Mouse (Mus musculus) brain, adult 2 months (tissue): ENCODE measurements around the gene Spdye4c.
A peak's percentile ranks its signal among the peaks of the same experiment; 100 is the strongest.

Experiments used
- DNase-seq: peaks from one replicate; pipeline ENCODE4 v3.0.0; 2011; ENCODE audit warnings: low read depth, low spot score

Gene Spdye4c

DNA sequence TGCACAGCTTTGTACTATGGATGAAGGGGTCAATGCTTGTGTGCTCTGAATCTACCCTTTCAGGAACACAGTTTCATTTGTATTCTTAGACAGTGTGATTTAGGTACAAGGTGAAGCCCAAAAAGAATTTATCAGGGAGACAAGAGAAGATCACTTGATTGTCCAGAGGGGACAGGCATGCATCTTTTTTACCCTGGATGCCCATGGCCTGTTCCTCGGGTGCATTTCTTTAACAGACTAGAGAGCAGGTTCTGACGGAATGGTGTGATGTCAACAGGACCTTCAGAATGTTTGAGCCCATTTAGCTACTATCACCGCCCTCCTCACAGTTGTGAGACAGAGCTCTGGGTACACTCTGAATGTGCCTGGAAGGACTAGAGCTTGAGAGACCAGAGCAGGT, at the start of gene Spdye4c:
Spdye4c (plus strand) TSS at position 301 of the 400 bp plus-strand sequence.
- no peak for DNase-seq

GRCm38 (mm10) chr2:128543495-128543894, 47.5 kb upstream of the Spdye4c start:
- DNase-seq = no peak

DNA sequence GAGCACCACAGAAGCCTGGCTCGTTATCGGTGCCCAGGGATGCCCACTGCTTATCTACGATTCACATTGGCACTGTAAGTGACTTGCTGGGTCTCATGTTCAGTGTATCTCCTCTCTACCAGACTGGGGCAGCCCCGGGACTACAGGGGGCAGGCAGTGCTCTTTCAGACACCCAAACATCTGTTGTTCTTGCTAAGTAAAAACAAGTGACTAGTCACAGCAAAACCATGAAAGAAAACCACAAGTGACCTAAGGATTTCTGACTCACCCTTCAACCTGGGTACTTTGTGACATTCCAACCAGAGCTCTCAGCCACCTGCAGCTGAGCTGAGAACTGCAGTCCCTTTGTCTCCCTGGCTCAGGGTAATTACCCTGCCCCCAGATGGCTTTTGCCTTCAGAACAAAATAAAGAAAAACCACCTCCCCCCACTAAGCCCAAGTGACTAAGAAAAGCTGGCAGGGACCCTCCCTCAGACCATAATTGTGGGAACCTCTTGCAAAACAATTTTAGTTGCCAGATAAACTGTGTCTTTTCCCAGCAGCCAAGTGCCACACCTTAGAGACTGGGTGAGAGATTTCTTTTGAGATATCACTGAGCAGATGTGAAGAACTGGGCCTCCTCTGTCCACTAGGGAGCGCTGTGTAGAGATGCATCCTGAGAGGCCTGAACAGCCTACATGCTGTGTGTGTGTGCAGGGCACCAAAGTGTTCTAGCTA, 46.4 kb upstream of the Spdye4c start:
- peak; percentile 44 for DNase-seq

GRCm38 (mm10) chr2:128545447-128545846, 45.6 kb upstream of the Spdye4c start:
- DNase-seq = no peak

DNA sequence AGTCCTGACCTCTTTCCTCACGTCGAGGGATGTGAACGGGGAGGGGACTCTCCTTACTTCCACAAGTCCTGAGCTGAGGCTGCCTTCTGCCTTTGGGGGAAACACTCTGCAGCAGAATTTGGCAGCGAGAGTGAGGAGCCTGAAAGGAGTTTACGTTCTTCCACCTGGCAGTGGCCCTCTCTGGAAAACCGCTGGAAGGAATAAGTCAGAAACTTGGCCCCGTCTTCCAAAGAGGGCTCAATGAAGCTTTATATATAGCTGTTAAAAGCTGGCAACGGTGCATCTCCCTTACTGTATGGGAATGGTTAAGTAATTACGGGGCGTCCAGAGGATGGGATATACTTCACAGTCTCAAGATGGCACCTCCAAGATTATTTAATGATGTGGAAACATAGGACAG, 43.9 kb upstream of the Spdye4c start:
- DNase-seq = no peak

DNA sequence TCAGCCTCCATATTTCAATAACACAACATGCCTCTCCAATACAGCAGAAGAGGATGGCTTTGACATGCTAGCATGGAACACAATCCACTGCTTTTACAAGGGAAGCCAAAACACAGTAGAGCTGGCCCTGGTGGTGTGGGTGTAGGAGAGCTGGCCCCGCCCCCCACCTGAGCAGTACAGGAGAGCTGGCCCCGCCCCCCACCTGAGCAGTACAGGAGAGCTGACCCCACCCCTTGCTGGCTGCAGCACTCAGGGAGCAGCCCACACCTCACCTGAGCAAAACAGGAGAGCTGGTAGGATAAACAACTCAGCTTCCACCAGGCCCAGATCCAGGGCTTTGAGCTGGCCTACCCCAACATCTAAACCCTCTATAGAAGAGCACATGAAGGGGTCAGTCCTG, 42.7 kb upstream of the Spdye4c start:
- DNase-seq = no peak

GRCm38 (mm10) chr2:128549561-128549960, 41.4 kb upstream of the Spdye4c start:
- DNase-seq = no peak

DNA sequence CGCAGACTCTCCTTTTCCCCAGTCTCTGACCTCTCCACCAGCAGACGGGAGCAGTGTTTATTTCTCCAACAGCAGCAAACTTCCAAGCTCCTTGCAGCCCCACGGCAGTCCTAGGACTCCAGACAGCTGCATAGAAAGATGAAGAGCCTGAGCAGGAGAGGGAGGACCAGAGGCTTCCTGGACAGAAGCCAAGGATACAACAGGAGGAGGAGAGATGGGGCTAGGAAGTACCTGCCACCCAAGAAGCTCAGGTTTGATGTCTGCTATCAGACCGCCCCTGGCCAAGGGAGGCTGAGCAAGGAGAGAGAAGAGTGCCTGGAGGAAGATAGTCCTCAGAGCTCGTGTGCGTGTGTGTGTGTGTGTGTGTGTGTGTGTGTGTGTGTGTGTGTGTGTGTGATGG, 41.0 kb upstream of the Spdye4c start:
- no peak for DNase-seq

- no peak for DNase-seq
Observed at GRCm38 (mm10) chr2:128552080-128552791, 38.8 kb upstream of the Spdye4c start.

- no peak for DNase-seq
Observed at GRCm38 (mm10) chr2:128552798-128553720, 38.0 kb upstream of the Spdye4c start.

DNA sequence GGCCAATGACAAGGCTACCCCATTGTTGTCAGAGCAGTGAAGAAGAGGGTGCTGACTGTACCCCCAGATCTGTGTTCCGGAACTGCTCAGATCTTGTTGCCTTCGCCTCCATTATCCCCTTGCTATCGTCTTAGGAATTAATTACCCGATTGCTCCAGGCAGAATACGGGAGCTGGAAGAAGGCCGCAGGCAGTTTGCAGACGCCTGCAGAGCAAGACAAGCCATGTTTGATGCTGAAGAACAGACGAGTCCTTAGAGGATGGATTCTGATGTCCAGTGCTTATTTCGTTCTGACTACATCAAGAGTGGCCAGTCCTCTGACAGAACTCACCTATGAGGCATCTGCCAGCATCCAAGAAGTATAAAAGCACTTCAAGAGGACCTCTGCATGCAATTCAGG, 35.9 kb upstream of the Spdye4c start:
- DNase-seq = no peak

DNA sequence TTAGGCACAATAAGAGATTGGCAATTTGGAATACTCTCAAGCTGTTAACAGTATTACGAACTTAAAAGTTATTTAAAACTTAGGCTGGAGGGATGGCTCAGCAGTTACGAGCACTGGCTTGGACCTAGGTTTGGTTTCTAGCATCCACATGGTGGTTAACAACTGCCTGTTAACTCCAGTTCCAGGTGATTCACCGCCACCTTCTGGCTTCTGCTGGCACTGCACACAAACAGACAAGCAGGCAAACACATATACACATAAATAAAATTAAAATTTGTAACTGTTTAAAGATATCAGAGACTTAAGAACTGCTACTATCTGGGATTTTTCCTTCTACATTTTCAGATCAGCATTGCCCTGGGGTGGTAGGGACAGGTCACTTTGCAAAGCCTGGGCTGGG, 26.8 kb upstream of the Spdye4c start:
- DNase-seq = no peak

- DNase-seq = no peak
Observed at GRCm38 (mm10) chr2:128565904-128566303, 25.1 kb upstream of the Spdye4c start.

DNA sequence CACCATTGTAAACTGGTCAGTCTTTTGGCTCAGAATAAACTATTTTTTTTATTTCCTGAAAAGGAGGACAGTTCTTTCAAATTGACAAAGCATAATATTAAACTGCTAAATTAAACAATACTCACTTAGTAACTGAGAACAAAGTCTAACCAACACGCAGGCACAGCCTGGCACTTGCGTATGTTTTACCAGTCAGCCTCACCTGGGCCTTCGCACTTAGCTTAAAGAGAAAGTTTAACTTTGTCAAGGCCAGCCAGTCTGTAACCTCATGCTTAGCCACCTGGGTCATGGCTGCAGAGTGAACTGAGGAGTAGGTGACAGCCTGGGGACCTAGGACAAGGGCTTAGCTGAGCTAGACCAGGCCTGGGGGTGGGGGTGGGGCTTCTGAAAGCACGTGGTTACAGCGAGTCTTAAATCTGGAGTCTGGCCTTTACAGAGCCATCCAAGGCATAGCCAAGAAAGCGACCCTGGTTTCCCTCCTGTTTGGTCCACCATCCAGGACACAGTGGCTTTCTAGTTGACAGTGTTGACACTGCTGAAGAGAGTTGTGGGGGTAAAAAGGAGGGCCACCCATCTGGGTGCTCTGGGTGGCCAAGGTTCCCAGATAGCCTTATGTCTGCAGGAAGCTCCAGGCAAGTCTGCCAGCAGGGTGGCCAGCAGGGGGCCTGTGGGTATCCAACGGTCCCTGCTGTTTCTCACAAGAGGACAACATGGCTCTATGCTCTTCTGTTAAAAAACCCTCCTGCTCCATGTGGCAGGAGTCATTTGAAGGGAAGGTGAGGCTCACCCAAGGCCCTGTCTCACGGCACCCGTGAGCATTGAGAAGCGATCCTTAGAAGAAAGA, 24.5 kb upstream of the Spdye4c start:
- DNase-seq = peak; percentile 25

DNA sequence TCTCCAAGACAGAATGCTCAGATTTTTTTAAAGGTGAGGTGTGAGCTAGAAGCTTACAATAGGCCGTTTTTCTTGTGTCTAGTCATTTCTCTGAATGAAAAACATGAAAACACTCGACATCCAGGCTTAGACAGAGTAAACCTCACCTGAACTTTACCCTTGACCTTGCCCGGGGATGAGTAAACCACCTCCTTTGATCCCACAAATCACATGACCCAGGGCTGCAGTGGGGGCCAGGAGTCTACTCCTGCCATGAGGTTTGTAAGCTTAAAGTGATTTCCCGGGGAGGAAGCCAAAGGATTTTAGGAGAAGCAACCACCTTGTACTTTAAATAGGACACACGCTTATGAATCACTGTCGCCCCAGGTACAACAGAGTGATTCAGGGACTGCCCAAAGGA, 23.0 kb upstream of the Spdye4c start:
- no peak for DNase-seq

GRCm38 (mm10) chr2:128568490-128568889, 22.5 kb upstream of the Spdye4c start:
- DNase-seq = no peak

DNA sequence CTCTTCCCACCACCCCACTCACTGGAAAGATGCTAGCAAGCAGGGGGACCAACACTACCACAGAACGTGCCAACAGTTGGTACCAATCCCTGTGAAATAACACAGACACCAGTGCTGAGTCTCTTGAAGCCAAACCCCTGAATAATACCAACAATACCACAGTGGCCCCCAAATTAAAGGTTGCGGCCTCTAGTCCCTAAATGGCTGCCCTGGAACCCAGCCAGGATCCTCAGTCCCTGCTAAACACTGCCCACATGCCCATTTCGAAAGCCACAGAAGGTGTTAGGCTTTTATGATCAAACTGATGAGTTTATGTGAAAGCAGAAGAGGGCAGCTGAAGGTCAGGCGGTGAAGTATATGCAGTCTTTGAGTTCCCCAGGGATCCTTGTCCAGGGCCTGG, 20.0 kb upstream of the Spdye4c start:
- DNase-seq = no peak

DNA sequence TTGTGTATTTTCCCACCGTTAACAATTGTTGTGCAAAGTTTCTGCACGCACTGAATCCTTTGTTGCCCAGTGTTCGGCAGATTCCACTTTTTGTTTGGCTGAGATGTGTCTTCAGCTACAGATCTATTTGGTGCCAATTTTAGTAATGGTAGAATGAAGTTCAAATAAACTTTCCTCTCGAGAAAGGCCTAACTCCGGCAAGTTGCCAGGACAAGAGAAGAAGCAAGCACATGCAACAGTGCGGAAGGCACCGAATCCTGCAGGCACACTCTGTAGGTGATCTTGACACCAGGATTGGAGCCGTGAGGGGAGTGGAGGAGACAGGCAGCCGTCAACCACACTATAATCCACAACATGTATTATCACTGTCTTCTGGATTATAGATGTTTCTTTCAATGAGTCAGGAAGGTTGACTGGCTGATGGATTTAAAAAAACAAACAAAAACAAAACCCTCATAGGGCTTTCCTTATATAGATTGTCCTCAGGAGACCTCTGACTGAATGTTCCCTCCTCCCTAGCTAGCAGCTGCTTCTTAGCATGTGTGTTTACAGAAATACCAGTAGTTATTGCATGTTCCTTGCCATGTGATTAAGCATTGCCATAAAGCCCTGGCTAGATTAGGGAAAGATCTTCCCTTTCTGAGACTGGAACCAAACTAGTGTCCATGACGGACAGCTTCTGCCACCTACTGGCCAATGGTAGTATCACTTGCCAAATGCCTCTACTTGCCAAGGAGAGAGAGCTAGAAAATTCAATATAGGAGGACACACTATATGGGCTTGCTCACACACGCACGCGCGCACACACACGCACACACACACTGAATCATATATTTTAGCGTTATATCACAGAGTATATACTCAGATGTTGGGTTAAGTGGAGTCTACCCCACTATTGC, 18.0 kb upstream of the Spdye4c start:
- peak; percentile 89 for DNase-seq

GRCm38 (mm10) chr2:128582881-128583280, 8.1 kb upstream of the Spdye4c start:
- DNase-seq = no peak

GRCm38 (mm10) chr2:128592301-128592700, 1.3 kb downstream of the Spdye4c start:
- DNase-seq = no peak
